Mouse (Mus musculus): ENCODE data around the gene Ccl11. TPM values are rescaled to one million over a fixed set of nuclear protein-coding genes. Genes with fewer than 3 reads are reported as not detected.

Gene Ccl11
- total RNA-seq, 2 experiments from 2014 or later, result not detected

Other genes with a start within 250 kb of the Ccl11 start
- under 1 TPM; 0.12 to 0.32 TPM for gene 5530401A14Rik, start 197.2 kb upstream of the Ccl11 start, total RNA-seq (2021)
- gene Asic2, start 89.4 kb upstream of the Ccl11 start, total RNA-seq (2021), result 10 to 100 TPM; 52.8 to 57.6 TPM
- gene Ccl2, start 22.3 kb upstream of the Ccl11 start, total RNA-seq (2021), result 1 to 10 TPM in 1 of 2 experiments, not detected in 1; 1.2 TPM
- gene Gm17268, start 19.3 kb upstream of the Ccl11 start, total RNA-seq (2021), result not detected
- not detected for gene Ccl7, start 12.1 kb upstream of the Ccl11 start, total RNA-seq (2021)
- gene Ccl12, start 44.0 kb downstream of the Ccl11 start, total RNA-seq (2021), result 1 to 10 TPM; 1.1 TPM
- not detected for gene Ccl8, start 57.4 kb downstream of the Ccl11 start, total RNA-seq (2021)
- not detected for gene Ccl1, start 247.9 kb downstream of the Ccl11 start, total RNA-seq (2021)